Mouse (Mus musculus) G1E (cell line): ENCODE results near the gene Ak4. TPM values are rescaled to one million over a fixed set of nuclear protein-coding genes. Genes with fewer than 3 reads are reported as not detected.

Experiments
- ATAC-seq: 2 replicates; pipeline ENCODE4 v1.8.0; 2016; ENCODE audit warnings: mild to moderate bottlenecking; ENCODE audit not compliant: insufficient number of reproducible peaks, poor library complexity, low FRiP score, severe bottlenecking; ENCODE audit errors: extremely low read depth
- DNase-seq: peaks from one replicate; pipeline ENCODE4 v3.0.0; 2012; ENCODE audit warnings: low spot score
- H3K27me3 ChIP-seq: 2 replicates; pipeline ENCODE4 v1.6.1; 2012; ENCODE audit warnings: mild to moderate bottlenecking, low read length, inconsistent platforms; ENCODE audit not compliant: insufficient read depth
- H3K36me3 ChIP-seq: replicated peaks from 2 replicates; pipeline ENCODE3; 2012; ENCODE audit warnings: mild to moderate bottlenecking, inconsistent platforms
- H3K4me1 ChIP-seq: 2 replicates; pipeline ENCODE4 v1.6.1; 2012; ENCODE audit warnings: low read depth, low read length, inconsistent platforms, mixed read lengths; ENCODE audit not compliant: insufficient read depth
- H3K4me3 ChIP-seq: 2 replicates; pipeline ENCODE4 v1.5.1; 2012; ENCODE audit warnings: low read depth, mild to moderate bottlenecking, inconsistent platforms, low read length, moderate library complexity, mixed read lengths
- H3K9me3 ChIP-seq: replicated peaks from 2 replicates; pipeline ENCODE4 v1.6.1; 2012; ENCODE audit warnings: inconsistent platforms
- CTCF ChIP-seq: IDR thresholded peaks from 2 replicates; pipeline ENCODE4 v1.5.1; 2012; ENCODE audit warnings: low read depth, low read length, inconsistent platforms, mixed read lengths
- GATA1 ChIP-seq: IDR thresholded peaks from 2 replicates; pipeline ENCODE4 v1.6.1; 2012; ENCODE audit warnings: borderline replicate concordance, low read length, inconsistent platforms, mixed read lengths
- GATA2 ChIP-seq: IDR thresholded peaks from 2 replicates; pipeline ENCODE4 v1.6.1; 2012; ENCODE audit warnings: low read depth, low read length, inconsistent platforms, borderline replicate concordance
- POLR2AphosphoS5 ChIP-seq: IDR thresholded peaks from 2 replicates; pipeline ENCODE4 v1.6.1; 2012; ENCODE audit warnings: low read depth, low read length, inconsistent platforms; ENCODE audit not compliant: insufficient replicate concordance
- TAL1 ChIP-seq: conservative IDR thresholded peaks from 2 replicates; pipeline ENCODE4 v1.6.1; 2012; ENCODE audit warnings: low read depth, low read length, inconsistent platforms, mixed read lengths
- polyA plus RNA-seq: library from polyadenylated mRNA; stranded (reverse); fragments of >175 nt; gene quantifications from 2 replicates; pipeline ENCODE4 v1.2.3, GENCODE M21; 2012
- total RNA-seq, 2 experiments: library from RNA; stranded (forward) in 1 of 2; stranded (reverse) in 1 of 2; fragments of 200-1000 nt in 1 of 2; fragments of >200 nt in 1 of 2; fragmentation: Nextera tagmentation in 1 of 2; gene quantifications; 2 replicates each; pipeline ENCODE4 v1.2.3; 2014 to 2017

The Ak4 gene
- total and polyA plus RNA-seq, 3 experiments = not detected

GRCm38 (mm10) chr4:101426566-101426965 lies 7.5 kb downstream of the Ak4 start:
- no peak for TF ChIP-seq GATA2
- TF ChIP-seq GATA1 = no peak
- no peak for TF ChIP-seq TAL1
- TF ChIP-seq CTCF = no peak
- no peaks in the 10 kb centered on the region for H3K9me3 ChIP-seq
- ATAC-seq = no peak
- no peaks in the 10 kb centered on the region for H3K27me3 ChIP-seq
- H3K36me3 ChIP-seq = no peaks in the 10 kb centered on the region
- H3K4me3 ChIP-seq = no peak overlapping the region
- no peak for DNase-seq
- H3K4me1 ChIP-seq = no peaks in the 10 kb centered on the region

DNA sequence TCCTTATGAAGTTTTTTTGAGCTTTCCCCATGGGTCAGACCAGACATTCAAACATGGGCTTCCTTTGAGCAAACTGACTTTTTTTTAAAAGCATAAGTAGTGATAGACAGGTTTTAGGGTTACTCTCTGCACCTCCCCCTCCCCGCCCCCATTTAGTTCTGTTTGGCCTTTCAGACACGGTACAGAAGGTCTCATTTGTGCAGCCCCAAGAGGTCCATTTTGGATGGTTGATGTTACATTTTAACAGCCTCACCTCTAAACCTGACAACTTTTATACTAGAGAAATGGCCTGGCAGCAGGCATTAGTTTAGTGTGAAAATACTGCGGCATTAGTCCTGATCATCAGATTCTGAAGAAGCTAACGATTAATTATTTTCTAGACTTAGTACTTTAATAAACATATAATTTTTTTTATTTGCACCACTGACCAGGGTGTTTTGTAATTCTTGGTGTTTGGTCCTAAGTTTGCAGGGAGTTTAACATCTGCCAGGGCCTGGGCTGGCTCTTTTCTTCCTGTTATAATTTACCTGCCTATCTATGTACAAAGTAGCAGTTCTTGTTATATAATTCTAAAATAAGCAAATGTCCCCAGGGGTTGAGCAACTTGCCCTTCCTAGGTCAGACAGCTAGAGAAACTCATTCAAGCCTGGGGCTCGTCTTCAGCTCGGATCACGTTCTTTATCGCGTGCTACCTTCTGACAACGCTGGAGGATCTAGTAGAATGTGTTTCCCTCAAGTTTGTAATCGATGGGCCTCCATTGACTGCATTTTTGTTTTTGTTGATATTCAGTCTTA lies 9.0 kb downstream of the Ak4 start:
- no peaks in the 10 kb centered on the region for H3K27me3 ChIP-seq
- H3K4me3 ChIP-seq = no peak overlapping the region
- H3K36me3 ChIP-seq = no peaks in the 10 kb centered on the region
- no peak for TF ChIP-seq GATA1
- no peak for TF ChIP-seq CTCF
- TF ChIP-seq TAL1 = no peak
- no peak for TF ChIP-seq GATA2
- TF ChIP-seq POLR2AphosphoS5 = no peak
- ATAC-seq (no peak), DNase-seq (no peak)
- no peaks in the 10 kb centered on the region for H3K9me3 ChIP-seq
- no peaks in the 10 kb centered on the region for H3K4me1 ChIP-seq

DNA sequence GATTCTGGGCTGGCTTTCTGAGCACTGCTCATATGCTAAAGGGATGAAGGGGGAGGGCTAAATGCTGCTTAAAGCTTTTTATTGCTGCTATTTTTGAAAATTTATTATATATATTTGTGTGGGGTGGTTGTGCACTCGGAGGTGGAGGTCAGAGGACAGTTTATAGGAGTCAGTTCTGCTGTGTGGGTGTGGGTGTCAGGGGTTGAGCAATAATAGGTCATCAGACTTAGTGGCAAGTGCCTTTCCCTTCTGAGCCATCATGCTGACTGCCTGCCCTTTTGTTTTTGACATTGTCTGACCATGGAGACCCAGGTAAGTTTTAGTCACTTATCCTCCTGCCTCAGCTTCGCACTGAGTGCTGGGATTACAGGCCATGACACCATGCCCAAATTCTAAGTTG lies 10.0 kb downstream of the Ak4 start:
- Histone ChIP-seq H3K4me3 (no peak overlapping the region), H3K9me3 (no peaks in the 10 kb centered on the region), H3K36me3 (no peaks in the 10 kb centered on the region), H3K27me3 (no peaks in the 10 kb centered on the region), H3K4me1 (no peaks in the 10 kb centered on the region)
- TF ChIP-seq GATA2 (no peak), GATA1 (no peak), TAL1 (no peak), CTCF (no peak), POLR2AphosphoS5 (no peak)
- ATAC-seq (no peak), DNase-seq (no peak)

DNA sequence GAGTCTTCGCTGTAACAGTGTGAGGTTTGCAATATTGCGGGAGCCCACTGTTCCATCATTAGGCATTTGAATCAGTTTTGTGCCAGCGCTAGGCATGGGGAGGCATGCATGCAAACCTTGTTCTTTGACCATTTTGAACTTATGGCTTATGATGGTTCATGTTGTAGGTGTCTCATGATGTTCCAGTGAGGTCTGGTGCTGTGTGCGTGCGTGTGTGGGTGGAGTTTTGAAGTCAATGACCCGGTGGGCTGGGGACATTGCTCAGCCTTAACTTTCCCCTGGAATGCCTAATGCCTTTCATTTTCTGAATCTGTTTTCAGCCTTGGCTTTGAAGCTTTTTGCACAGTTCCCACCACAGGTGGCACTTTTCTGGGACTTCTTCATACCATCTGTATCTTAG lies 10.9 kb downstream of the Ak4 start:
- Histone ChIP-seq H3K4me1 (no peaks in the 10 kb centered on the region), H3K4me3 (no peak overlapping the region)
- TF ChIP-seq POLR2AphosphoS5 (no peak), GATA1 (no peak), GATA2 (no peak), TAL1 (no peak), CTCF (no peak)

DNA sequence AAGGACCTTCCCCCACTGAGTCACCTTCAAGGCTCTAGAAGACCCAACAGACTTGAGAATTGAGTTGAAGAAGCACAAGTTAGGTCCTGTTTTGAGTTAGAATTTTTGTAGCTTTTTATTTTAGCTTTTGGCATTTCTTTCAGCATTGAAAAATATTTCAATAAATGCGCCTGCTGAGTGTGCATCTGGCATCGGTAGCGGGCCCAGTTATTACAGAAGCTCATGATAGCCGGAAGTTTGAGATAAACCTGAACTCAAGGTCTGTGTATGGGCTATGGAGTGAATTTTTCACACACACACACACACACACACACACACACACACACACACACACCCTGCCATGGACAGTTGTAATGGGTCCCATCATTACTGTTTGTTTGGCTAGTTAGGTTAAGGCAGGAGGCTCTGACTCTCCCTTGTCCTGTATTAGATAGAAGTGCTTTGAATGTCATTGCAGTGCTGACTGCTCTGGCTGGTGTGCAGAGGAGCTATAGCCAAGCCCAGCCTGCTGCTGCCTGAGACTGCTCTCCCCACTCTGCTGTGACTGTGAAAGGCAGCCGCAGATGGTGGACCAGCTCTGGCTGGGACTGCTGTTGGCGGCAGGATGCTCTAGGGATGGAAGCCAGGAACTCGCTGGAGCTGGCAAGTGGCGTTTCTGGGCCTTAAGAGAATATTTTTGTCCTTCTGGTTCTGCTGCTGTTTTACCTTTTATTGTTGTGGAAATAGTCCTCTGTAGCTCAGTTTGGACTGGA lies 17.9 kb downstream of the Ak4 start:
- DNase-seq = no peak
- H3K36me3 ChIP-seq = no peaks in the 10 kb centered on the region

More for the DNA sequence above, 10.9 kb downstream of the Ak4 start:
- ATAC-seq (no peak), DNase-seq (no peak)
- no peaks in the 10 kb centered on the region for H3K27me3 ChIP-seq
- H3K36me3 ChIP-seq = no peaks in the 10 kb centered on the region
- no peaks in the 10 kb centered on the region for H3K9me3 ChIP-seq

DNA sequence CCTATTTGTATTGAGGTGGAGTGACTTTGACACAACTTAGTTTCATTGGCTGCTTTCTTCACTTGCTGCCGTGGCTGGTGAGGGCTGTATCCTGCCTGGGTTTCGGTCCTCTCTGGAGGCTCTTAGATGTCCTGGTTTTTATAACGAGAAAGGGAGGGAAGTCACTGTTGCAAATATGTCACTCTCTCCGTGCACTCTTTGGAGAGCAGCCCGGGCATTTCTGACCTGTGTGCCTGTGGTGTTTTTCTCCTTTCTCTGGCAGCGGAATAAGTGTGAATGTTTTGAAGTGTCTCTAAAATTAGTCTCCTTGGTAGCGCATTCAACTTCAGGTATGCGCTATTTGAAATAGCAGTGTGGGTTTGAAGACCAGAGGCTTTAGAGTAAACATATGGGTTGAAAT lies 19.2 kb downstream of the Ak4 start:
- DNase-seq (no peak), ATAC-seq (no peak)
- H3K27me3 ChIP-seq = no peaks in the 10 kb centered on the region
- H3K4me1 ChIP-seq = no peaks in the 10 kb centered on the region
- no peak overlapping the region for H3K4me3 ChIP-seq
- no peaks in the 10 kb centered on the region for H3K9me3 ChIP-seq
- TF ChIP-seq GATA2 (no peak), POLR2AphosphoS5 (no peak), GATA1 (no peak), TAL1 (no peak), CTCF (no peak)
- H3K36me3 ChIP-seq = no peaks in the 10 kb centered on the region

More for the DNA sequence above, 17.9 kb downstream of the Ak4 start:
- no peak overlapping the region for H3K4me3 ChIP-seq
- no peaks in the 10 kb centered on the region for H3K4me1 ChIP-seq
- H3K27me3 ChIP-seq = no peaks in the 10 kb centered on the region
- ATAC-seq = no peak
- H3K9me3 ChIP-seq = no peaks in the 10 kb centered on the region
- TF ChIP-seq GATA2 (no peak), POLR2AphosphoS5 (no peak), GATA1 (no peak), CTCF (no peak), TAL1 (no peak)
